Mouse (Mus musculus): ENCODE data around the gene Spg11. TPM values are rescaled to one million over a fixed set of nuclear protein-coding genes. Genes with fewer than 3 reads are reported as not detected.

Spg11 gene
- polyA plus RNA-seq, 1 experiment from 2014 or later: 8.8 TPM

DNA sequence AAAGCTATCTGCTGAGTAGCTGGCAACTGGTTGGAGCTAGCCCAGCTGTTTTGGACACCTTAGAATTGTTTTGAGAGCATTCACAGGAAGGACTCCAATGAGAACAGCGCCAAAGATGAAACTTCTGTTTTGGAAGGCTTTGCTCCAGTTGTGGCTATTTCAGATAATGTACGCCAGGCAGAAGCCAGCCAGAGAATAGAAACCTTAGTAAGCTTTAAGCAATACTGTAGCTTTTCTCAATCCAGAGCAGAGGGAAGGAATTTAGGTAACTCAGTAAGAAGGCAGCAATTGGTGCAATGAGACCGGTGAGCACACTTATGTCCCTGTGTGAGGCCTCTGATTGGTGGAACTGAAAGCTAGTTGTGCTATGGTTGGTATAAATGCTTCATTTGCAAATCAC, 24.9 kb upstream of the Spg11 start:
- 84% methylated on average over 3 of the region's 3 CpGs for WGBS
- no peak overlapping the region for H3K9ac ChIP-seq
- no peak for ATAC-seq (ENCODE audit: insufficient number of reproducible peaks, low FRiP score)
- no peaks in the 10 kb centered on the region; the same call in 1 of the 2 replicates for H3K4me1 ChIP-seq (replicated peaks)
- H3K4me2 ChIP-seq: no peak overlapping the region
- H3K27me3 ChIP-seq (replicated peaks): no peaks in the 10 kb centered on the region
- H3K27ac ChIP-seq (ENCODE audit: poor library complexity, severe bottlenecking): no peak overlapping the region
- H3K9me3 ChIP-seq (replicated peaks): no peaks in the 10 kb centered on the region
- no peaks in the 10 kb centered on the region for H3K36me3 ChIP-seq
- no peak overlapping the region for H3K4me3 ChIP-seq

DNA sequence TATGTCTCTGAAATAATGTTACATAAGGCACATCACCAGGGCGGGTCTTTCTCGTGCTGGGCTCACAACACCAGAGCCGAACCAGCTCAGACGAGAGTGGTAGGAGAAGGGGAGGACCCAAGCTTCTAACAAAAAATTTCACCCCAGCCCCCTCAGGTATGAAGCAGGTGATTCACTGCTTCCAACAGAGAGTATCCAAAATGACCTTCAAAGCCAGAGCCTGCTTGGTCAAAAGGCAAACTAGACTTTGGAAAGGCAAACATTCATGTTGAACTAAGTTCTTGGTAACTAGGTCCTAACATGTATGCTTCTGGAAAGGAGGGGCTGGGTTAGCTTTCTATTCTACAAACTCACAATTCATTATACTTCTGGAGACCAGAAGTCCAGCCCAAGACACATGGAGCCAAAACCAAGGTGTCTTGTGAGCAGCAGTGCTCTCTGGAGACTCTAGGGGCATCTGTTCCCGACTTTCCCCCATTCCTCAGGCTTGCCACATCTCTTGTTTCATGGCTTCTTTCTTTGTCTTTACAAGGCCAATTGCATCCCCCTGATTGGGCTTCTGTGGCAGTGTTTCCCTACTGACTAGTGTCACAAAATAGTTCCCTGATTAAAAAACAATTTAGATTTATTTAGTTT, 23.3 kb upstream of the Spg11 start:
- Histone ChIP-seq H3K27ac (ENCODE audit: poor library complexity, severe bottlenecking) (no peak overlapping the region), H3K27me3 (replicated peaks) (no peaks in the 10 kb centered on the region), H3K4me1 (replicated peaks) (no peaks in the 10 kb centered on the region), H3K4me3 (no peak overlapping the region), H3K4me2 (no peak overlapping the region), H3K36me3 (no peaks in the 10 kb centered on the region), H3K9me3 (replicated peaks) (no peaks in the 10 kb centered on the region; the same call in 1 of the 2 replicates), H3K9ac (no peak overlapping the region)
- 68% methylated on average over 5 of the region's 5 CpGs for WGBS
- no peak for ATAC-seq (ENCODE audit: insufficient number of reproducible peaks, low FRiP score)

DNA sequence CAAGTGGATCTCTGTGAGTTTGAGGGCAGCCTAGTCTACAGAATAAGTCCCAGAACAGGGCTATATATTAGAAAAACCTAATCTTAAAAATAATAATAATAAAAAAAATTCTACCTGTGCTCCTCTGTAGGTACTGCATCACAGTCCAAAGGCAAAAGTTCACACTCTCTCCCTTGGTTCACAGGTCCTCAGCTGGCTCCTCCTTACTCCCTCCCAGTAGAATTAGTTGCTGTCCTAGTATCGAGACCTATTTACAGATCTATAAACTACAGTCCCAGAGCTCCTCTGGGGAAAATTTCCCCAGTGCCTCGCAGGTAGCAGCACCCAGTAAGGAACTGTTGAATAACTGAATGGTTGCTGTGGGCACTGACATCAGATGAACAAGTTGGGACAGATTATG, 22.6 kb upstream of the Spg11 start:
- no peaks in the 10 kb centered on the region for H3K4me1 ChIP-seq (replicated peaks)
- no peak overlapping the region for H3K9ac ChIP-seq
- no peak for ATAC-seq (ENCODE audit: insufficient number of reproducible peaks, low FRiP score)
- 69% methylated on average over 2 of the region's 2 CpGs for WGBS
- H3K4me2 ChIP-seq: no peak overlapping the region
- H3K36me3 ChIP-seq: no peaks in the 10 kb centered on the region
- no peaks in the 10 kb centered on the region; the same call in 1 of the 2 replicates for H3K9me3 ChIP-seq (replicated peaks)
- no peak overlapping the region for H3K27ac ChIP-seq (ENCODE audit: poor library complexity, severe bottlenecking)
- no peak overlapping the region for H3K4me3 ChIP-seq
- no peaks in the 10 kb centered on the region for H3K27me3 ChIP-seq (replicated peaks)

DNA sequence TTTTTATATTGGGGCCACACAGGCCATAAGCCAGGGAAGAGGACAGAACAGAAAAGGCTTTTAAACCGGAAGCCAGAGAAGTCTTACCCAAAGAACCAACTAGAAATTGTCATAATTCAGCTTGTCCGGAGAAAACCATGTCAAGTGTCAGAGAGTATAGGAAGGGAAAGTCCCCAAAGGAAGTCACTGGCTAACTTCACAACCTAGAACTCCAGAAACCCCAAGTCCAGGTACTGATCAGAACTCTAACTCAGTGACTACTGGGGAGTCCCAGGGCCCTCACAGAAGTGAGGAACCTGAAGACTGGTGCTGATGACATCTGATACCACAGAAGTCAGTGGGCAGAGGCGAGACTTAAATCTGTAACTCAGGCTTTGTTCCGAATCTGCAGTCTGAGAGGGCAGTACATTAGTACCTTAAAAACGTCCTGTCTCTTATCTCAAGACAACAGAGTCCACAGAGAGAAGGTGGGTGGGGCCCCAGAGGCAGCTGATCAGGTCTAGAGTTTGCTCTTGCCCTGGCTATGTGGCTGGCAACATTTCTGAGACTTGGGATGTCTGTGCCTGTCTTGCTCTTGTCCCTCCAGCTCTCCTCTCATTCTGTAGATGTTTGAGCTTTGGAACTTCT, 19.8 kb upstream of the Spg11 start:
- no peak overlapping the region for H3K27ac ChIP-seq (ENCODE audit: poor library complexity, severe bottlenecking)
- no peak overlapping the region for H3K4me3 ChIP-seq
- peak; percentile 90 for ATAC-seq (ENCODE audit: insufficient number of reproducible peaks, low FRiP score)
- no peaks in the 10 kb centered on the region for H3K4me1 ChIP-seq (replicated peaks)
- H3K36me3 ChIP-seq: no peaks in the 10 kb centered on the region
- H3K27me3 ChIP-seq (replicated peaks): no peaks in the 10 kb centered on the region
- no peak overlapping the region for H3K9ac ChIP-seq
- no peaks in the 10 kb centered on the region; the same call in 1 of the 2 replicates for H3K9me3 ChIP-seq (replicated peaks)
- no peak overlapping the region for H3K4me2 ChIP-seq
- whole genome bisulfite sequencing: 44% methylated on average over 5 of the region's 5 CpGs

DNA sequence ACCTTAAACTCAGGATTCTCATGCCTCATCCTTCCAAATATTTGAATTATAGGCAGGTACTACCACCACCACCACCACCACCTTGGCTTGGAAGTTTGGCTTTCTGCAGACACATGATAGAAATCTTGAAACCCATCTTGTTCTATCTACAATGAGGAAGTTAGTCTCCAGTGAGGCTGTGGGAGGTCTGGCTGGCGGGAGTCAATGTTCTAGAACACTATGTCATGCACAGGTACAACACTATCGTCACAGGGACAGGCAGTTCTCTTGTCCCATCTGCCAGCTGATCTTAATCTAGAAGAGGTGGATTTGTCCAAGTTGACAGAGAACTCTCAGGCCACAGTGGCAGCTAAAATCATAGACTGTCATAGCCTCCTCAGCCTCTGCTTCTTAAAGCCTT, 14.4 kb upstream of the Spg11 start:
- Histone ChIP-seq H3K4me3 (no peak overlapping the region), H3K27me3 (replicated peaks) (no peaks in the 10 kb centered on the region), H3K9me3 (replicated peaks) (no peaks in the 10 kb centered on the region; the same call in 1 of the 2 replicates), H3K9ac (no peak overlapping the region), H3K27ac (ENCODE audit: poor library complexity, severe bottlenecking) (no peak overlapping the region), H3K36me3 (no peaks in the 10 kb centered on the region), H3K4me1 (replicated peaks) (no peaks in the 10 kb centered on the region), H3K4me2 (no peak overlapping the region)
- WGBS: 77% methylated on average over 2 of the region's 2 CpGs
- no peak for ATAC-seq (ENCODE audit: insufficient number of reproducible peaks, low FRiP score)

DNA sequence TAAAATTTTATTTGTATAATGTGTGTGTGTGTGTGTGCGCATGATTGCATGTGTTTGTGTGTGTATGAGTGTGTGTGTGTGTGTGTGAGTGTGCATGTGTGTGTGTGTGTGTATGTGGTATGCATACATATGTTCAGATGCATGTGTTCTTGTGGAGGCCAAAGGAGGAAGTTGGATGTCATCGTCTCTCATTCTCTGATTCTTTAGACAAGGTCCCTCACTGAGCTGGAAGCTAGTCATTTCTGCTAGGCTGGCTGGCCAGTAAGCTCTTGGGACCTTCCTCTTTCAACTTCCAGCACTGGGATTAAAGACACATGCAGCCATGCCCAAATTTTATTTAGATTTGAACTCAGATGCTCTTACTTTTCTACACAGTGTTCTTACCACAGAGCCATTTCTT, 13.9 kb upstream of the Spg11 start:
- Histone ChIP-seq H3K9ac (no peak overlapping the region), H3K27me3 (replicated peaks) (no peaks in the 10 kb centered on the region), H3K4me3 (no peak overlapping the region), H3K4me2 (no peak overlapping the region), H3K4me1 (replicated peaks) (no peaks in the 10 kb centered on the region), H3K9me3 (replicated peaks) (no peaks in the 10 kb centered on the region; the same call in 1 of the 2 replicates), H3K36me3 (no peaks in the 10 kb centered on the region), H3K27ac (ENCODE audit: poor library complexity, severe bottlenecking) (no peak overlapping the region)
- 75% methylated on average over 2 of the region's 2 CpGs for WGBS
- ATAC-seq (ENCODE audit: insufficient number of reproducible peaks, low FRiP score): no peak

DNA sequence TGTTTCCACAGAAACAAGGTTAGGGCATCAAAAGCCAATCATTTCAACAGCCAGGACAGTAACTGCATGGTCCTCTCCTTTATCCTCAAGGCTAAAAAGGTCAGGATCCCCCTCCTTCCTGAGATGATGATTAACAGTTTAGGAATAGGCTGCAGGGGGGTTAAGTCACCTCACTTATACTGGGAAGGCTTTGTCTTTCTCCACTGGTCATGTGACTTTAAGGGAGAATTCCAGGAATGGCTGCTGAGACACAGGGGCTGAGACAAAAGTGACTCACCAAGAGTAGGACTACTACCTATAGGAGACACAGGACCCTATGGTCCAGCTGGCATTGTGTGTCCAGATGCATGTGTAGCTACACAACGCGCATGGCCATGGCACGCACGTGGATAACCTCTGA, 9.4 kb upstream of the Spg11 start:
- peaks cover 13% of the 10 kb centered on the region for H3K4me1 ChIP-seq (replicated peaks)
- 94% methylated on average over 4 of the region's 4 CpGs for WGBS
- H3K4me2 ChIP-seq: no peak overlapping the region
- H3K36me3 ChIP-seq: no peaks in the 10 kb centered on the region
- no peak overlapping the region for H3K9ac ChIP-seq
- H3K9me3 ChIP-seq (replicated peaks): no peaks in the 10 kb centered on the region
- no peak overlapping the region for H3K4me3 ChIP-seq
- H3K27ac ChIP-seq (ENCODE audit: poor library complexity, severe bottlenecking): no peak overlapping the region
- H3K27me3 ChIP-seq (replicated peaks): no peaks in the 10 kb centered on the region
- ATAC-seq (ENCODE audit: insufficient number of reproducible peaks, low FRiP score): no peak

DNA sequence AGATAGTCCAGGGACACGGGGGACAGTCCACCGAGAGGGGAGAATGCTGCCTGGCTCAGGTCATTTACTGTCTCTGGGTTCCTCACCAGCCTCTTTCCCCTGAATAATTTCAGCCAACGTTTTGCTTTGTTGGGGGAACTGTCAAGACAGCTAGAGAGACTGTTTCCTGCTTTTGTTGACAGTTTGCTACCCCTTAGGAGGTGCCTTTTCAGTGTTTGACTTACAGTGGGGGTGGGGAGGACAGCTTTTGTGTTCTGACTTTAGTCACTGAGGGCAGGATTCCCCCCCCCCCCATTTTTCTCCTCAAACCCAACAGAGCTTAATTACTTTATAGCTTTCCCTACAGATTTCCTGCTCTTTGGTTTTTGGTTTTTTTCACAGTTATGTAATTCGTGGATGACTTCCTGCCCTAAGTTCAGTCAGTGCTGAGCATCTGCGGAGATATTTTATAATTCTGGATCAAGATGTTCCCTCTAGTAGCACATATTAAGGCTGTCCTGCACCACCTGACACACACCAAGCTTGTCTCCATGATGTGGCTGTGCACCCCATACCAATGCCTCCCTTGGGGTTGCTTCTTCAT, 8.7 kb upstream of the Spg11 start:
- no peak overlapping the region for H3K4me2 ChIP-seq
- no peak overlapping the region for H3K27ac ChIP-seq (ENCODE audit: poor library complexity, severe bottlenecking)
- H3K9ac ChIP-seq: no peak overlapping the region
- H3K36me3 ChIP-seq: no peaks in the 10 kb centered on the region
- H3K9me3 ChIP-seq (replicated peaks): no peaks in the 10 kb centered on the region
- H3K4me1 ChIP-seq (replicated peaks): peaks cover 13% of the 10 kb centered on the region
- no peak overlapping the region for H3K4me3 ChIP-seq
- no peaks in the 10 kb centered on the region for H3K27me3 ChIP-seq (replicated peaks)
- ATAC-seq (ENCODE audit: insufficient number of reproducible peaks, low FRiP score): no peak
- 53% methylated on average over 5 of the region's 5 CpGs for WGBS

DNA sequence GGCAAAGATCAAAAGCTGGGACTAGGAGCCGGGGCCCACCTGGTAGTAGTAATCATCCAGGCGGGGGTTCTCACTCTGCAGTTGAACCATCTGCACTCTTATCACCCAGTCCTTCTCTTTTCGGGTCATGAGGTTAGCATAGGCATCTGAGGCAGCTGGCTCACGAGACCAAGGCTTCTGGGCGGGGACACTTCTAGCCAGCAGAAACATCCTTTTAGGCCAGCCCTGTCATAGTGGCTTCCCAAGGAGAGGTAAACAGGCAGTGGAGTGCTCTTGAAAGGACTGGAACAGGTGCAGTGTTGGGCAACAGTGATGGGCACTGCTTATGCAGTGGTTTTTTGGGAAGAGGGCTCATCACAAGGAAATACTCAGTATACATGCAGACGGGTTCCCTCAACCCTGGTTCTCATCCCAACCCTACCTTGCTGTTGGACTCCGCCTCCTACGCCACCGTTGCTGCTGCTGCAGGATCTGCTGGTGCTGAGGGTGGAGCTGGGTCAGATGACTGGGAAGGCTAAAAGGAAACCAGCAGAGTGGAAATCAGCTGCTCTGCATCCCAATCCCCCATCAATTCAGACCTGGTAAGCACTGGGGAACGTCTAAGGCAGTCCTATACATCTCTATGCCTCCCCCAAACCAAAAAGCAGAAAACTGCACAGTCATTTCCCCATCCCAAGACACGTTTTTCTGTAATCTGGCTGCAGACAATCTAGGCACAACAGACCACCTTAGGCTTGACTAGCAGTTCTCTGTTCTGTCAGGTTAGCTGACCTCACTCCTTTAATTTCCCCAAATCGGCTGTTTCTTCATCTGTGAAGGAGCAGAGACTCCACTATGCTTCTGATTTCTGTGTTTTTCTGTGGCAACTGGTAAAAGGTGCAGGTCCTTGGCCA, 7.7 kb upstream of the Spg11 start:
- H3K9me3 ChIP-seq (replicated peaks): no peaks in the 10 kb centered on the region
- 0 out of 2 replicates have a peak, but pooled peaks have one; percentile 31 for ATAC-seq (ENCODE audit: insufficient number of reproducible peaks, low FRiP score)
- no peak overlapping the region for H3K27ac ChIP-seq (ENCODE audit: poor library complexity, severe bottlenecking)
- H3K27me3 ChIP-seq (replicated peaks): no peaks in the 10 kb centered on the region
- H3K36me3 ChIP-seq: no peaks in the 10 kb centered on the region
- H3K4me3 ChIP-seq: no peak overlapping the region
- H3K9ac ChIP-seq: no peak overlapping the region
- H3K4me1 ChIP-seq (replicated peaks): peaks cover 13% of the 10 kb centered on the region
- no peak overlapping the region for H3K4me2 ChIP-seq
- 38% methylated on average over 12 of the region's 12 CpGs for WGBS

DNA sequence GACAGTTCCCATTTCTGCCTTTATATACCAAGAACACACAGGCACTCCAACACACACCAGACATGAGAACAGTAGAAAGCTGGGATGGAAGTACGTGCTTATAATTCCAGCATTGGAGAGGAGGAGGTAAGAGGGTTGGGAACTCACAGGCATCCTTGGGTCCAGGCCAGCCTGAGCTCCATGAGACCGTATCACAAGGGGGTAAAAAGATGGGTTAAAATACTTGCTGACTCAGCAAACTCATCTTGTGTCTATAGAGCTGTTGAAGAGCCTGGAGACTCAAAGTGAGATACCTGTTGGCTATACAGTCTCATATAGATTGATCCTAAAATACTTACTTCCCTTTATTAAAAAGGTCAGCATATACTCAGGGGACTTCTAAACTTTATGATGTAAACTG, 1.3 kb downstream of the Spg11 start:
- no peak overlapping the region for H3K27ac ChIP-seq (ENCODE audit: poor library complexity, severe bottlenecking)
- H3K9me3 ChIP-seq (replicated peaks): no peaks in the 10 kb centered on the region
- H3K36me3 ChIP-seq: peaks cover 18% of the 10 kb centered on the region
- 0 out of 2 replicates have a peak, but pooled peaks cover 7% of the 10 kb centered on the region for H3K4me1 ChIP-seq (replicated peaks)
- no peak for ATAC-seq (ENCODE audit: insufficient number of reproducible peaks, low FRiP score)
- WGBS: 83% methylated on average over 2 of the region's 2 CpGs
- no peaks in the 10 kb centered on the region for H3K27me3 ChIP-seq (replicated peaks)
- H3K9ac ChIP-seq: no peak overlapping the region
- 0 out of 2 replicates have a peak overlapping the region, but pooled peaks have one; percentile 73 for H3K4me2 ChIP-seq
- H3K4me3 ChIP-seq: no peak overlapping the region

DNA sequence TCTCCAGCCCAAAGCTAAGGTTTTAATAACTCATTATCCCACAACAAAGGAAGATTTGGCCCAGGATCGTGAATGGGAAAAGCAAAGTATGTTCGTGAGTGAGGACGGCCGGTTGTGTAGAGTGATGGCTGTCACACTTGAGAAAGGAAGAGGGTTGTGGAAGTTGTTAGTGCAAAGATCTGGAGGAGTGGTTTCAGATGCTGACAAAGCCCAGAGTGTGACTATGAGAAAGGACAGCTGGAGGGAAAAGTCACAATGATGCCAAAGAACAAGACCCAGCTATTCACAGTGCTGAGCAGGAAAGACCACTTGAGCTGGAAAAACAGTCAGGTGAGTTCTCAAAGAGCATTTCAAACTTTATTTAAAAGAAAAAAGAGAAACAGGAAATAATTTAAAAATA, 8.5 kb downstream of the Spg11 start:
- H3K4me2 ChIP-seq: no peak overlapping the region

More for the DNA sequence above, 8.5 kb downstream of the Spg11 start:
- no peaks in the 10 kb centered on the region for H3K27me3 ChIP-seq (replicated peaks)
- H3K27ac ChIP-seq (ENCODE audit: poor library complexity, severe bottlenecking): no peak overlapping the region
- ATAC-seq (ENCODE audit: insufficient number of reproducible peaks, low FRiP score): no peak
- no peaks in the 10 kb centered on the region for H3K4me1 ChIP-seq (replicated peaks)
- no peak overlapping the region for H3K9ac ChIP-seq
- H3K36me3 ChIP-seq: peaks cover 45% of the 10 kb centered on the region
- WGBS: 45% methylated on average over 4 of the region's 4 CpGs
- no peaks in the 10 kb centered on the region for H3K9me3 ChIP-seq (replicated peaks)
- no peak overlapping the region for H3K4me3 ChIP-seq

All from heart, embryonic 12.5 days (tissue).